Mouse (Mus musculus) layer of hippocampus, adult 11-12 months (tissue): Measurements from ENCODE around the gene Glod4.

Experiments
- DNase-seq: peaks from one replicate; pipeline ENCODE4 v3.0.0; 2022; ENCODE audit warnings: low spot score

The Glod4 gene

DNA sequence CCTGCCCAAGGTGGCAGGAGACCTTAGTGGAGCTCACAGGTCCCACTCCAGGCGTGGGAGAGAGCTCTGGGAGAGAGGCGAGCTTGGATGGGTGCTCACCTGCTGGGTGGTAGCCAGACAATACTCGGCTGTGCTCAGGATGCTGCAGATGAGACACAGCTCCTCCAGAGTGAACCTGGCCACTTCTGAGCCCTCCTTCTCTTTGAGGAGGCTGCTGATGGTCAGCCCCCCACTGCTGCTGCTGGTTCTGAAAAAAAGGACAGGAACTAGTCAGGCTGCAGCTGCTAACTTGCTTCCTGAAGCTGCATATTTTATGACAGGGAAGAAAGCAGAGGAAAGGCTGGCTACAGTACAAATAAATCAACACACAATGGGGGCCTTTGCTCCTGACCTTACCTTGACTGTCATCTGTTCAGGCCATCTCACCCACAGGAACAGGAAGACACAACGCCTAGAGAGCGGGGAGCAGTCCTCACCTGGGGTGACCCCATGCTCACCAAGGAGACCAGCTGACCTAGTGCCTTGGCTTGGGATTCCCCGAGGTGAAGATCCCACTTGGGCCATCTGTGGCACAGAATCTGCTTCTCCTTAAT lies 162.4 kb downstream of the Glod4 start:
- DNase-seq = no peak

DNA sequence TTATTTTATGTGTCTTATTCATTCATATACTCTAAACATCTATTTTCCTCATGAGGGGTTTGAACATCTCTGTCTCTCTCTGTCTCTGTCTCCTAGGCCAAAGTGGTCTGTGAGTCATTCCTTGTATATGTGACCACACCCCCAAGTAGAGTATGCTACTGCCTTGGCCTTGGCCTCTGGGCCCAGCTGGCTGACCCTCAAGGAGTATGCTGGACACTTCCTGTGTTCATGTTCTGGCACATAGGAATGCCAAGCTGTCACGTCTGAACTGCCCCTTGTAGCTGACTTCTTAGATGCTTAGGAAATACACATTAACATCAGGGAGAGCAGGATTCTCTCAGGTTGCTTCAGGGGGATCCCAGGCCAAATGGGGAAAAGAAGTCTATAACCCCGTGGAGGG lies 163.2 kb downstream of the Glod4 start:
- DNase-seq = no peak

DNA sequence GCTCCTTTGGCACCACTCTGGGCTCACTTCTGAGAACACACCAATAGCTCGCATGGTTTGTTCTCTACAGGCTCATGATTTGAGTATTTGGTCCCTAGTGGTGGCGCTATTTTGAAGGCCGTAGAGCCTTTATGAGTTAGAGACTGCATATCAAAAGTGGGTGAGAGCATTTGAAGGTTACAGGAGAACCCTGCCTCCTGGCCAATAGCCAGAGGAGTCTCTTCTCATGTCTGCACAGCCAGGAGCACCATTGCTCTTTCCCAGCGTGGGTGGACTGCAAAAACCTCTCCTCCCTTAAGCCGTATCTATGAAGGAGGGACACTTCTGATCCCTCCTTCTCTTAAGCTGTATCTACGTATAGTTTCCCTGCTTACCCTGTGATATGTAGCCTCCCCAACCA lies 166.2 kb downstream of the Glod4 start:
- no peak for DNase-seq

DNA sequence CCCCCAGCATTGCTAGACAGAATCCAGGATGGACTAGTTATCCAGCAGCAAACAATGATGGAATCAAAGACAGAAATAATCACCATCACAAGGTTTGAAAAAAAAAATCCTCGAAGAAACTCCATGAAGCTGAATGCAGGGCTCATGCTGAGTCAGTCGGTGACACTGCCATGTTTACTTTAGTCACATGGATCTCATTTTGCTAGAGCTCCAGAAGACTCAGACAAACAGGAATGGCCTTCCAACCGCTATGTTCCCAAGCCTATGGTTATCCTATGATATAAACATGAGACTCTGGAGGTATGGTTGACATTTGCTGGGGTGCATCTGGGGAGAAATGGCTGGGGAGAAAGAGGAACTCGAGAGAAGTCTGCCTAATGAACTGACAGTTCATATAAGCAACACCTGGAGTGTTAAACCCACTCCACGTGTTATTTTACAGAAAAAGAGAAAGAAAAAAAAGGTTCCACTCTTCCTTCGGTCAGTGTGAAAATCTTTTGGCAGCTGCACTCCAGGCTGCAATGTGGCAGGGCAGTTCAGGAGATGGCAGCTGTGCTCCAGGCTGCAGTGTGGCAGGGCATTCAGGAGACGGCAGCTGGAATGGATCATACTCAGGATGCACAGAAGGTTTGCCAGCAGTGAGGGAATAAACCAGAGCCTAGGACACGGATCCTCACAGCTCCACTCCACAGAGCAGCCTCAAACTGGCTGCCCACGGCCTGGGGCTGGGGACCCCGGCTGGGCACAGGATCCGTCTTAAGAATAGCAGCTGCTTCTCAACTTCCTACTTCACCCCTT lies 169.0 kb downstream of the Glod4 start:
- no peak for DNase-seq
